Mouse (Mus musculus) heart, embryonic 12.5 days (tissue): ENCODE data around the gene Wscd2. TPM values are rescaled to one million over a fixed set of nuclear protein-coding genes. Genes with fewer than 3 reads are reported as not detected.

Experiments used
- ATAC-seq: fragments of 200-750 bp; cut with Nextera tagmentation; 2 replicates; pipeline ENCODE4 v1.8.0; 2017; ENCODE audit warnings: moderate TSS enrichment, moderate library complexity; ENCODE audit not compliant: insufficient number of reproducible peaks, low FRiP score
- H3K27ac ChIP-seq: fragments of 300-500 bp; sonication (generic); 2 replicates; pipeline ENCODE4 v1.5.1; 2016; ENCODE audit warnings: mild to moderate bottlenecking, moderate library complexity; ENCODE audit not compliant: poor library complexity, severe bottlenecking
- H3K27me3 ChIP-seq: fragments of 300-500 bp; sonication (generic); replicated peaks from 2 replicates; pipeline ENCODE4 v1.6.1; 2016; ENCODE audit warnings: mild to moderate bottlenecking, moderate library complexity
- H3K36me3 ChIP-seq: fragments of 300-500 bp; sonication (generic); 2 replicates; pipeline ENCODE4 v1.6.1; 2016; ENCODE audit warnings: mild to moderate bottlenecking, moderate library complexity
- H3K4me1 ChIP-seq: fragments of 300-500 bp; sonication (generic); replicated peaks from 2 replicates; pipeline ENCODE4 v1.6.1; 2016; ENCODE audit warnings: mild to moderate bottlenecking
- H3K4me2 ChIP-seq: fragments of 300-500 bp; sonication (generic); 2 replicates; pipeline ENCODE4 v1.6.1; 2016; ENCODE audit warnings: mild to moderate bottlenecking, moderate library complexity
- H3K4me3 ChIP-seq: fragments of 300-500 bp; sonication (generic); 2 replicates; pipeline ENCODE4 v1.5.1; 2016; ENCODE audit warnings: mild to moderate bottlenecking
- H3K9ac ChIP-seq: fragments of 300-500 bp; sonication (generic); 2 replicates; pipeline ENCODE4 v1.6.1; 2016; ENCODE audit warnings: mild to moderate bottlenecking, moderate library complexity
- H3K9me3 ChIP-seq: fragments of 300-500 bp; sonication (generic); replicated peaks from 2 replicates; pipeline ENCODE4 v1.6.1; 2016; ENCODE audit warnings: mild to moderate bottlenecking, moderate library complexity
- WGBS: fragments of 180-500 bp; shearing (Covaris S2); methylation state at CpG from one replicate; pipeline ENCODE4 v1.1.7; 2016; 5-methylcytosine and 5-hydroxymethylcytosine counted together
- polyA plus RNA-seq: library from polyadenylated mRNA; unstranded; fragments of >200 nt; fragmentation: Nextera tagmentation; extraction: Ambion mirVana; gene quantifications from 2 replicates; pipeline ENCODE4 v1.2.1, GENCODE M21; 2016

Gene Wscd2
- polyA plus RNA-seq, 1 experiment from 2014 or later: 5.4 TPM

DNA sequence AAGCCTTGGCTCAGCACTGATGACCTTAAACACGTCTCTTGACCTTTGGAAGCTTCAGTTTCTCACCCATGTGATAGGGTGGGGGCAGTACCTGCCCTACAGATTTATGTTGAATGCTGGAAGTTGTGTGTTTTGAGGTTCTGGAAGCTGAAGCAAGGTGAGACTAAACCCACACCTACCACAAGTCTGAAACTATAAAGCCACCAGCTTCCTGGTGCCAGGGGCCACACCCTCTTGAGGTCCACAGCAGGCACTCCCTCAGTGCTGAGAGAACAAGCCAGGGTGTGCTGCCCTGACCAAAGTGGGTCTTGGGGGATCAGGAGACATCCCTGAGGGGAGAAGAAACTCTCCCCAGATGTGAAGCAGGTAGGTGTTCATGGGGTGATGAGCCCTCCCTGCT lies 48.7 kb downstream of the Wscd2 start:
- no peaks in the 10 kb centered on the region for H3K9me3 ChIP-seq
- no peak overlapping the region for H3K27ac ChIP-seq
- no peak overlapping the region for H3K4me2 ChIP-seq
- no peak overlapping the region for H3K9ac ChIP-seq
- no peak overlapping the region for H3K4me3 ChIP-seq
- 0 out of 2 replicates have a peak, but pooled peaks cover 3% of the 10 kb centered on the region for H3K4me1 ChIP-seq
- WGBS: 71% methylated on average over 1 of the region's 1 CpGs
- no peak for ATAC-seq
- no peaks in the 10 kb centered on the region for H3K36me3 ChIP-seq
- H3K27me3 ChIP-seq: peaks cover 38% of the 10 kb centered on the region

DNA sequence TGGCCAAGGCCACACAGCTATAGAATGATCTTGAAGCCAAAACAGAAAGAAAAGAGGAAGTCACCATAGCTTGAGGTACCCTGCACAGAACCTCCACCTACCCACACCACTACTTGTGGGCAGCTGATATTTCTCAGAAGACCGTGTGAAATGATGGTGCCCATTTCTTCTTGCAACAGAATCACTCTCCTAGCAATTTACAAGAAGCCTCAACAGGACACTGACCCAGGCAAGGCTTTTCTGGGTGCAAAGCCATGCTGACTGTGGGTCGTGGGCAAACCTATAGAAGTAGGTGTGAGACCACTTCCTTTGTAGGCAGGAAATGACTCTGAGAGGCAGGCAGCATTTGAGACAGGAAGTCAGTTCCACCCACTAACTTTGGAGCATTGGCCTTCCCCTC lies 49.3 kb downstream of the Wscd2 start:
- Histone ChIP-seq H3K4me3 (no peak overlapping the region), H3K9ac (no peak overlapping the region), H3K27me3 (peaks cover 43% of the 10 kb centered on the region), H3K4me2 (no peak overlapping the region), H3K27ac (no peak overlapping the region), H3K9me3 (no peaks in the 10 kb centered on the region), H3K4me1 (0 out of 2 replicates have a peak, but pooled peaks cover 3% of the 10 kb centered on the region), H3K36me3 (no peaks in the 10 kb centered on the region)
- no peak for ATAC-seq
- WGBS: 57% methylated on average over 2 of the region's 2 CpGs

DNA sequence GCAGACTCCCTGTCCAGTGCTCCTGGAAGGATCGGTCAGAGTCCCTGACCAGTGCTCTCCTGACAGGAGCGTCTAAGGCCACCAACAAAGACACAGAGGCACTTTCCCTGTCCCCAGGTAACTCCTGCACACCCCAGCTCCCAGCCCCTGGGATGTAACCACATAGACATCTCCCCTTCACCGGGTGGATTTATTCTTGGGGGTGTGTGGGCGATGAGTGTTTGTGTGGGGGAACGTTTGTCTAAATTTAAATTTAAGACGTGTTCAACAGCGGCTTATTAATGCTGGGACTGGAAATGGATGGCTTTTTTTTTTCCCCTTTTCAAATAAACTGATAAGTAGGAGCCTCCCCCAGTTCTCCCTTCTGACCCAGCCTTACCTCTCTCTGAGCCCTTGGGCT lies 49.7 kb downstream of the Wscd2 start:
- WGBS: 78% methylated on average over 7 of the region's 7 CpGs

DNA sequence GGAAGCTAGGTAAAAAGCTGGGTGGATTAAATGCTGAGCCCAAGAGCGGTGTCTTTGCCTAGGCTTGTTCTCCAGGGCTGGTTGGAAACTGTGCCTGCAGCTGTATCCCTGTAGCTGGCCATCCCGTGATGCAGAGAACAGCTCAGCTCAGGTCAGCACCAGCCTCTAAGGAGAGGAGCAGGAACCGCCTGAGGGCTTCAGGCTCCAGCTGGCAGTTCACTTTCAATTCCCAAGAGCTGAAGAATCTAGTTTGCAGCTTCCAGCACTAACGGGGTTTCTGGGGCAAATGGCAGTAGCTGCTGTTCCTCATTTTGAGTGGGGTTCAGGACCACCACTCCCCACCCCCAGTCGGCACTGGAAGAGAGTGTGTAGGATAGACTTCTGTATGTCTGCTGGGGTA lies 51.1 kb downstream of the Wscd2 start:
- no peak overlapping the region for H3K4me3 ChIP-seq
- peaks cover 47% of the 10 kb centered on the region for H3K27me3 ChIP-seq
- 52% methylated on average over 5 of the region's 5 CpGs for WGBS
- H3K9ac ChIP-seq: no peak overlapping the region
- H3K27ac ChIP-seq: no peak overlapping the region
- no peak overlapping the region for H3K4me2 ChIP-seq
- no peak for ATAC-seq
- H3K9me3 ChIP-seq: no peaks in the 10 kb centered on the region
- H3K36me3 ChIP-seq: no peaks in the 10 kb centered on the region
- H3K4me1 ChIP-seq: 0 out of 2 replicates have a peak, but pooled peaks cover 6% of the 10 kb centered on the region

More for the DNA sequence above, 49.7 kb downstream of the Wscd2 start:
- no peak for ATAC-seq
- no peak overlapping the region for H3K4me3 ChIP-seq
- no peaks in the 10 kb centered on the region for H3K36me3 ChIP-seq
- H3K4me2 ChIP-seq: no peak overlapping the region
- H3K9me3 ChIP-seq: no peaks in the 10 kb centered on the region
- 0 out of 2 replicates have a peak, but pooled peaks cover 3% of the 10 kb centered on the region for H3K4me1 ChIP-seq
- no peak overlapping the region for H3K9ac ChIP-seq
- no peak overlapping the region for H3K27ac ChIP-seq
- peaks cover 47% of the 10 kb centered on the region for H3K27me3 ChIP-seq

DNA sequence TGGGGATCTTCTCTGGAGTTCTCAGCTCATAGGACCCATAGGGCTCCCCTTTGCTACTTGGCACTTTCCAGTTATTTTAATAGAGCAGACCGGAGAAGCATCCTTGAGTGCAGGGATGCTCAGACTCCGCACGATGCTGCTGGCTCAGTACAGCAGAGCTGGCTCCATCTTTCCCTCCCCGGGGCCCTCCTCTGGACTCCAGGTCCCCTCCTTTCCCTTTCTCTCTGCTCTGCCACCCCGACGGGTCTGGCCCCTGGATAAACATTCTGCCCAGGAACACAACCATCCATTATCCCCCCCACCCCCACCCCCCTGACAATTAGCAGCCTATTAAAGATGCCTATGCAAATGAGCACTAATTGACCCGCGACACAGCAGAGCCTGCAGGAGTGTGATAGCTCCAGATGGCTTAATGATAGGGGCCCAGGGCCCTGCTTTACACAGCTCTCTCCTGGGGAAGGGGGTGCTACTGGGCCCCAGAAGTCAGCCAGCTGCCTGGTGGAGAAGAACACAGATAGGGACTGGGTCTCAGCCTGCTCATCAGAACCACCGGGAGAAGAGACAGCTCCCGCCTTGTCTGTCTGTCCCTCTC lies 52.8 kb downstream of the Wscd2 start:
- 0 out of 2 replicates have a peak, but pooled peaks cover 6% of the 10 kb centered on the region for H3K4me1 ChIP-seq

DNA sequence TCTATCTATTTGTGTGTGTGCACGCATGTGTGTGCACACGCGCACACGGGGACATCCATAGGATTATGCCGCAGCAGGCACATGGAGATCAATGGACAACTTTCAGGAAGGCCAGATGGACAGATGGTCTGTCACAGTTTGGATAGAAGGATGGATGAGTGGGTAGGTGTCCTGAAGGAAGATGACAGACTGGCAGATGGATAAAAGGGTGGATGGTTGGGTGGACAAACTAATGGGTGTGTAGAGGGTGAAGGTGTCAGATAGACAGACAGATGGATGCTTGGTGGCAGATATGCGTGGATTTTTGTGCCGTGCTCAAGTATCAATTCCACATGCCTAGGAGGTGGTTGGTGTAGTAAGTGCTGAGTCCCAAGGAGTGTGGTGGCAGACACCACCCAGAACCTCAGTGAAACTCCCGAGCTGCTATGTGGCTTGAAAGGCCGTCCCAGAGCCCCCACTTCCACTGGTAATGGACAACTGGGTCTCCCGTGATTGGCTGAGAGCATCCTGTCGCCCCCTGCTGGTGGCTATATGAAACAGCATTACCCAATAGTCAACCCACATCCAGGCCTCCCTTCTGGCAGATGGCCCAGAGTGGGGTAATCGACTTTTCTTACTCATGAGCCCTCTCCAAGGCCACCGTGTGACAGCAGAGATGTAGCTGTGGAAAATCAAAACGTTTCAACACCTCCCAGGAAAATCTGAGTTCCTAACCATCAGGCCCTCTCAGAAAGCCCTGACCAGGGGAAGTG lies 58.0 kb downstream of the Wscd2 start:
- H3K4me1 ChIP-seq: peaks cover 12% of the 10 kb centered on the region; the same call in 1 of the 2 replicates

More for the DNA sequence above, 52.8 kb downstream of the Wscd2 start:
- Histone ChIP-seq H3K36me3 (no peaks in the 10 kb centered on the region), H3K9ac (no peak overlapping the region), H3K4me3 (no peak overlapping the region), H3K27me3 (peaks cover 33% of the 10 kb centered on the region), H3K4me2 (no peak overlapping the region), H3K9me3 (no peaks in the 10 kb centered on the region), H3K27ac (no peak overlapping the region)
- ATAC-seq: no peak
- WGBS: 22% methylated on average over 10 of the region's 10 CpGs

DNA sequence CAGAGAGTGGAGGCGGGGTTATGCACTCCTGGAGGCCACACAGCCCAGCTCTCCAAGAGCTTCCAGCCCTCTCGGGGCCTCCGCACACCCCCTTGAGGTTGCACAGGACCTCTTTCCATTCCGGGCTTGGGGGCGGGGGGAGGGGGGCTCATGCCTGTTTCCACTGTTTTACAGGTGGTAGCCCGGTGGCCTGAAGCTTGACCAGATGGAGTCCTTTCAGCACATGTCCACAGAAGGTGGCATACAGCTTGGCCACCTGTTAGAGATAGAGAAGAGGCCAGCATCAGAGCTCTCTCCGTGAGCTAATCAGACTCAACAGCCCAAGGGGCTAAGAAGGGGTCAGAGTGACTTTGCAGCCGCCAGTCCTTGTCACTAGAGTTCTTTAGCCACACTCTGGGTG lies 60.1 kb downstream of the Wscd2 start:
- 47% methylated on average over 8 of the region's 8 CpGs for WGBS
- H3K27ac ChIP-seq: no peak overlapping the region
- peaks cover 12% of the 10 kb centered on the region; the same call in 1 of the 2 replicates for H3K4me1 ChIP-seq
- no peaks in the 10 kb centered on the region for H3K36me3 ChIP-seq
- H3K4me2 ChIP-seq: no peak overlapping the region
- H3K27me3 ChIP-seq: peaks cover 41% of the 10 kb centered on the region
- H3K9ac ChIP-seq: no peak overlapping the region
- ATAC-seq: no peak
- no peak overlapping the region for H3K4me3 ChIP-seq
- H3K9me3 ChIP-seq: no peaks in the 10 kb centered on the region

More for the DNA sequence above, 58.0 kb downstream of the Wscd2 start:
- no peak overlapping the region for H3K27ac ChIP-seq
- H3K36me3 ChIP-seq: no peaks in the 10 kb centered on the region
- no peak overlapping the region for H3K9ac ChIP-seq
- H3K4me2 ChIP-seq: no peak overlapping the region
- H3K9me3 ChIP-seq: no peaks in the 10 kb centered on the region
- H3K27me3 ChIP-seq: peaks cover 47% of the 10 kb centered on the region
- 55% methylated on average over 14 of the region's 14 CpGs for WGBS
- ATAC-seq: no peak
- H3K4me3 ChIP-seq: no peak overlapping the region

DNA sequence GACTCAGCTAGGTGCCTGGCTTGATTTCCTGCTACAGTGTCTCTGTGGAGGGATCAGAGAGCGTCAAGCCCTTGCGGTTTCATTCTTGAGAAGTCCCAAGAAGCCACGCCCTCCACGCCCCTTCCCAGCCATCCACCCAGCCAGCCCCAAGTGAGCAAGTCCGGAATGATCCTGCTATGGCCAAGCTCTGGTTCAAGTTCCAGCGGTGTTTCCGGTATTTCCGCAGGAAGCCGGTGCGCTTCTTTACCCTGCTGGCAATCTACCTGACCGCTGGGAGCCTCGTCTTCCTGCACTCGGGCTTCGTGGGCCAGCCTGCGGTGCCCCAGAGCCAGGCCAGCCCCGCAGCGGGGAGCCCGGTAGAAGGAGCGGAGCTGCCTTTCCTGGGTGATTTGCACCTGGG lies 60.6 kb downstream of the Wscd2 start:
- H3K9me3 ChIP-seq: no peaks in the 10 kb centered on the region
- H3K36me3 ChIP-seq: no peaks in the 10 kb centered on the region
- 18% methylated on average over 19 of the region's 19 CpGs for WGBS
- no peak overlapping the region for H3K9ac ChIP-seq
- H3K4me2 ChIP-seq: no peak overlapping the region
- peaks cover 41% of the 10 kb centered on the region for H3K27me3 ChIP-seq
- ATAC-seq: no peak
- peaks cover 9% of the 10 kb centered on the region; the same call in 1 of the 2 replicates for H3K4me1 ChIP-seq
- H3K4me3 ChIP-seq: no peak overlapping the region
- no peak overlapping the region for H3K27ac ChIP-seq

DNA sequence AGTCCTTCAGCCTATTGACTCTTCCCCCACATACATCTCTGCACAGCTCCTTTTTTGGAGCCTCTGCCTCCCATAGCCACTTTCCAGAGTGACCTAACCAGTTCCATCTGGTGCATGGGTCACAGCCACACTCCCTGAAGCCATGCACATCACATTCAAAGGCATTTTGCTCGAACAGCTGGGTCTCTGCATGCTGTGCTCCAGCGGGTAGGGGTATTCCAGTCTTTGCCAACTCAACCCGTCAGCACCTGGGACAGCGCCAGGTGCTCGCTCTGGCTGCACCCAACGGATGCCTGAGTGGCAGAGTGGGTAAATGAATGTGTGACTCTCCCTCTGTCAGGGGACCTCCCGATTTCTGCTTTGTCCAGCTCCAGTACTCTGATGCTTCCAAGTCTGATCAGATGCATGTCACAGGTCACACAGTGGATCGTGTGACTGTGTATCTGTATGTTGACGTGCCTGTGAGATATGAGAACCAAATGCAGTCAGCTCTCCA lies 63.3 kb downstream of the Wscd2 start:
- Histone ChIP-seq H3K27ac (no peak overlapping the region), H3K36me3 (no peaks in the 10 kb centered on the region), H3K4me2 (no peak overlapping the region), H3K9ac (no peak overlapping the region), H3K4me3 (no peak overlapping the region), H3K9me3 (no peaks in the 10 kb centered on the region), H3K4me1 (peaks cover 9% of the 10 kb centered on the region; the same call in 1 of the 2 replicates), H3K27me3 (peaks cover 48% of the 10 kb centered on the region)
- ATAC-seq: no peak
- WGBS: 9% methylated on average over 9 of the region's 9 CpGs

DNA sequence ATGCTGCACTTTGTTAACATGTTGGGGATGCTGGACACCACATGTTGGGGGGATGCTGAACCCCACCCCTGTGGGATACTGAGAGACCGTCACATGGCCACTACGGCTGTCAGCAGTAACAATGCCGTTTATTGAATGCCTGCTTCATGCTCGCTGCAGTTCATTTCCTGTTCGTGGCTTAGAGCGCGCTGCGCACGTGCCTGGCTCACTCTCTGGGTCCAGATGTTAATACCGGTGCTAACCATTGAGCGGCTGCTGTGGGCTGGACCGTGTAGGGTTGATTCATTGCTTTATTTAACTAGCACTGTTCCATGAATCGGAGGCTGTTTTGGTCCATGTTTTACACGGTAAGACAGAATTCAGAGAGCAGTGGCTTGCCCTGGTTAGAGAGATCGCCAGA lies 64.0 kb downstream of the Wscd2 start:
- ATAC-seq: no peak
- H3K27ac ChIP-seq: no peak overlapping the region

DNA sequence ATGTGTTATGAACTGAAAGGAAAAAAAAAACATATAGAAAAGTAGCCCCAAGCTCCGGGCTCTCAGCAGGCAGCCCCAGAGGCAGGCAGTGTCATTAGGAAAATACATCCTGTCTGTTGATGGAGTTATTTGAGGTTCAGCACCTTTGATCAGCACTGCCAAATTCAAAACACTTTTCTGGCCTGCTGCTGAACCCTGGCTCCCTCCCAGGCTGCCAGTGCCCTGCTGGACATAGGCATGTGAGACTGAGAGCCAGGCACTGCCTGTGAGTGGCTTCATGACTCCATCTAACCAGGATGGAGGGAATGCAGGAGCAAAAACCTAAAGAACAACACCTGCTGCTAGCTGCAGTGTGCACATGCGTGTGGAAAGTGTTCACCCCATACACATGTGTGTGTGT lies 64.4 kb downstream of the Wscd2 start:
- Histone ChIP-seq H3K4me2 (no peak overlapping the region), H3K36me3 (no peaks in the 10 kb centered on the region), H3K27ac (no peak overlapping the region), H3K9me3 (no peaks in the 10 kb centered on the region), H3K9ac (no peak overlapping the region), H3K4me1 (peaks cover 12% of the 10 kb centered on the region; the same call in 1 of the 2 replicates), H3K27me3 (peaks cover 48% of the 10 kb centered on the region), H3K4me3 (no peak overlapping the region)
- 80% methylated on average over 2 of the region's 2 CpGs for WGBS
- ATAC-seq: no peak

More for the DNA sequence above, 64.0 kb downstream of the Wscd2 start:
- Histone ChIP-seq H3K4me1 (peaks cover 9% of the 10 kb centered on the region; the same call in 1 of the 2 replicates), H3K9me3 (no peaks in the 10 kb centered on the region), H3K4me2 (no peak overlapping the region), H3K36me3 (no peaks in the 10 kb centered on the region), H3K9ac (no peak overlapping the region), H3K27me3 (peaks cover 48% of the 10 kb centered on the region), H3K4me3 (no peak overlapping the region)
- WGBS: 78% methylated on average over 15 of the region's 15 CpGs
